ENCODE assay signal across 25 mouse cellular contexts in genomic region chr11:53749306-53749705, GRCm38 (mm10). TPM values are rescaled to one million over a fixed set of nuclear protein-coding genes. Genes with fewer than 3 reads are reported as not detected.
DNase-seq lines count a peak whose midpoint lies in the region; ATAC-seq and TF ChIP-seq lines count a peak whose summit lies in the region.
"Had no signal": no experiment of that assay in that cellular context is flagged by ENCODE, and none has a peak within 500 bp of the region (broad histone marks: within the 10 kb centered on the region; RNA-seq: fewer than 3 reads in every experiment).

No protein-coding gene starts in this region.

- ATAC-seq in heart, embryonic 12.5 days (ENCODE audit: insufficient number of reproducible peaks, low FRiP score) = no peak
- ATAC-seq: activated CD4-positive, CD25-positive, alpha-beta regulatory T cell, adult 4 months; forebrain, embryonic 13.5 days; forebrain, embryonic 15.5 days; forebrain, postnatal 0 days; Patski had no signal

- H3K36me3 ChIP-seq in heart, embryonic 12.5 days = no peaks in the 10 kb centered on the region
- no peaks in the 10 kb centered on the region for H3K36me3 ChIP-seq in thymus, adult 2 months (ENCODE audit: control insufficient read depth, insufficient read depth, low read length)
- H3K36me3 ChIP-seq: embryonic facial prominence, embryonic 13.5 days; forebrain, embryonic 15.5 days; G1E had no signal

- no peaks in the 10 kb centered on the region for H3K27me3 ChIP-seq in heart, embryonic 12.5 days (replicated peaks)
- no peaks in the 10 kb centered on the region for H3K27me3 ChIP-seq in thymus, adult 2 months (ENCODE audit: control insufficient read depth, insufficient read depth, low read length)
- H3K27me3 ChIP-seq: embryonic facial prominence, embryonic 13.5 days; forebrain, embryonic 13.5 days; forebrain, embryonic 15.5 days; Patski had no signal

- no peaks in the 10 kb centered on the region for H3K4me1 ChIP-seq in heart, embryonic 12.5 days (replicated peaks)
- H3K4me1 ChIP-seq in thymus, adult 2 months (replicated peaks; ENCODE audit: control insufficient read depth, insufficient read depth, low read length) = peaks cover 14% of the 10 kb centered on the region
- H3K4me1 ChIP-seq: forebrain, embryonic 13.5 days; forebrain, embryonic 15.5 days had no signal

- no peak overlapping the region for H3K4me2 ChIP-seq in heart, embryonic 12.5 days
- H3K4me2 ChIP-seq: embryonic facial prominence, embryonic 13.5 days; forebrain, embryonic 13.5 days; forebrain, embryonic 15.5 days had no signal

- H3K9ac ChIP-seq in heart, embryonic 12.5 days = no peak overlapping the region
- H3K9ac ChIP-seq: embryonic facial prominence, embryonic 13.5 days; forebrain, embryonic 13.5 days; forebrain, embryonic 15.5 days; forebrain, postnatal 0 days had no signal

- H3K27ac ChIP-seq in heart, embryonic 12.5 days (ENCODE audit: poor library complexity, severe bottlenecking) = no peak overlapping the region
- H3K27ac ChIP-seq in thymus, adult 2 months (ENCODE audit: control insufficient read depth, insufficient read depth, low read length) = no peak overlapping the region
- H3K27ac ChIP-seq: embryonic facial prominence, embryonic 13.5 days; forebrain, embryonic 13.5 days; forebrain, embryonic 15.5 days had no signal

- TF ChIP-seq CTCF in thymus, adult 2 months (IDR thresholded peaks at IDR 0.05; ENCODE audit: borderline replicate concordance, control insufficient read depth, extremely low read depth, insufficient read depth, low read length, poor library complexity) = no peak

- 72% methylated on average over 4 of the region's 4 CpGs for WGBS in heart, embryonic 12.5 days
- WGBS in thymus, adult 2 months = 29% methylated on average over 4 of the region's 4 CpGs

- TF ChIP-seq POLR2A in thymus, adult 2 months (IDR thresholded peaks at IDR 0.05; ENCODE audit: control insufficient read depth, extremely low read depth, insufficient read depth, low read length, poor library complexity) = no peak

- no peak overlapping the region for H3K4me3 ChIP-seq in heart, embryonic 12.5 days
- no peak overlapping the region for H3K4me3 ChIP-seq in thymus, adult 2 months (ENCODE audit: control insufficient read depth, insufficient read depth, low read length)
- H3K4me3 ChIP-seq: embryonic facial prominence, embryonic 13.5 days; forebrain, embryonic 13.5 days; forebrain, embryonic 15.5 days had no signal

- DNase-seq in heart, adult 11 months = peak; percentile 83
- DNase-seq in thymus, postnatal 0 days (ENCODE audit: low spot score) = peak; percentile 49
- DNase-seq in thymus, adult 2 months = no peak
- DNase-seq in thymus, postnatal 4 days = peak; percentile 56
- no peak for DNase-seq in thymus, postnatal 25 days
- no peak for DNase-seq in kidney, adult 8-10 months
- DNase-seq: adrenal gland, adult 8-10 months; adrenal gland, postnatal 14 days; adrenal gland, postnatal 36 days; cerebellum, adult 11-12 months; cerebellum, adult 2 months; cerebellum, adult 9-10 months; cerebellum, postnatal 10 days; cerebellum, postnatal 25 days; forebrain, postnatal 0 days had no signal

- no peaks in the 10 kb centered on the region for H3K9me3 ChIP-seq in heart, embryonic 12.5 days (replicated peaks)
- H3K9me3 ChIP-seq: embryonic facial prominence, embryonic 13.5 days; forebrain, embryonic 13.5 days; forebrain, embryonic 15.5 days had no signal

RNA-seq across cellular contexts. Expression of gene Irf1, which starts 20.5 kb away (rescaled TPM):
- 9.8 and 11.3 TPM in 2 replicates for polyA plus RNA-seq in heart, embryonic 12.5 days (2016; fragmentation: Nextera tagmentation; extraction: Ambion mirVana)
- polyA plus RNA-seq in thymus, postnatal 0 days (2015; fragmentation: Nextera tagmentation; extraction: Ambion mirVana) = 105 and 114 TPM in 2 replicates
- 162 and 169 TPM in 2 replicates for polyA plus RNA-seq in thymus, adult 2 months (2012; rRNA removed)

RNA-seq across cellular contexts. Expression of gene Gm17334, which starts 23.7 kb away (rescaled TPM):
- polyA plus RNA-seq in heart, embryonic 12.5 days (2016; fragmentation: Nextera tagmentation; extraction: Ambion mirVana) = 0.22 TPM in 1 of 2 replicates, not detected in the other
- polyA plus RNA-seq in thymus, postnatal 0 days (2015; fragmentation: Nextera tagmentation; extraction: Ambion mirVana) = 0.94 and 1.2 TPM in 2 replicates
- 0.86 and 0.98 TPM in 2 replicates for polyA plus RNA-seq in thymus, adult 2 months (2012; rRNA removed)
- polyA plus RNA-seq: embryonic facial prominence, embryonic 11.5 days; embryonic facial prominence, embryonic 13.5 days; forebrain, embryonic 11.5 days; forebrain, embryonic 13.5 days; forebrain, embryonic 15.5 days; forebrain, postnatal 0 days; G1E had no signal

RNA-seq across cellular contexts. Expression of gene Il5, which starts 28.7 kb away (rescaled TPM):
- polyA plus RNA-seq in heart, embryonic 12.5 days (2016; fragmentation: Nextera tagmentation; extraction: Ambion mirVana) = not detected in 2 replicates
- 0.55 and 0.81 TPM in 2 replicates for polyA plus RNA-seq in thymus, postnatal 0 days (2015; fragmentation: Nextera tagmentation; extraction: Ambion mirVana)
- polyA plus RNA-seq in thymus, adult 2 months (2012; rRNA removed) = 0.56 and 0.84 TPM in 2 replicates
- polyA plus RNA-seq: C2C12; embryonic facial prominence, embryonic 11.5 days; embryonic facial prominence, embryonic 13.5 days; forebrain, embryonic 11.5 days; forebrain, embryonic 13.5 days; forebrain, embryonic 15.5 days; G1E; Patski had no signal

RNA-seq across cellular contexts. Expression of gene Rad50, which starts 42.2 kb away (rescaled TPM):
- 24.0 and 25.6 TPM in 2 replicates for polyA plus RNA-seq in heart, embryonic 12.5 days (2016; fragmentation: Nextera tagmentation; extraction: Ambion mirVana)
- 40.0 and 44.8 TPM in 2 replicates for polyA plus RNA-seq in thymus, postnatal 0 days (2015; fragmentation: Nextera tagmentation; extraction: Ambion mirVana)
- polyA plus RNA-seq in thymus, adult 2 months (2012; rRNA removed) = 8.3 and 8.4 TPM in 2 replicates

Comparison
In these comparisons a context has a peak if more than half of its experiments do, and no peak if none do; other contexts are left out.
1. DNase-seq: peak in heart, adult 11 months (single experiment), thymus, postnatal 0 days (single experiment) and thymus, postnatal 4 days (single experiment); none in thymus, adult 2 months (single experiment), thymus, postnatal 25 days (single experiment) and kidney, adult 8-10 months (0 of 2).